Comparison of ENCODE assay signal across 7 mouse cellular contexts in genomic region chr7:83882150-83882632, GRCm38 (mm10). TPM values are rescaled to one million over a fixed set of nuclear protein-coding genes. Genes with fewer than 3 reads are reported as not detected.
DNase-seq lines count a peak whose midpoint lies in the region; ATAC-seq and TF ChIP-seq lines count a peak whose summit lies in the region.

No protein-coding gene starts in this region.

- no peak for ATAC-seq in lung, embryonic 14.5 days (ENCODE audit: insufficient read depth)
- ATAC-seq in limb, embryonic 13.5 days (ENCODE audit: low FRiP score, low read depth) = no peak
- ATAC-seq in neural tube, embryonic 13.5 days (ENCODE audit: low read depth) = no peak
- ATAC-seq in granulocyte monocyte progenitor cell, adult 5-6 weeks (replicated peaks; ENCODE audit: poor library complexity, severe bottlenecking) = no peak

- peak overlapping the region; percentile 92 for H3K9ac ChIP-seq in lung, embryonic 14.5 days
- peak overlapping the region; percentile 92 for H3K9ac ChIP-seq in limb, embryonic 13.5 days
- peak overlapping the region; percentile 96 for H3K9ac ChIP-seq in neural tube, embryonic 13.5 days

- H3K4me1 ChIP-seq in lung, embryonic 14.5 days (ENCODE audit: insufficient read depth) = peaks cover 23% of the 10 kb centered on the region
- peaks cover 63% of the 10 kb centered on the region for H3K4me1 ChIP-seq in limb, embryonic 13.5 days
- peaks cover 65% of the 10 kb centered on the region for H3K4me1 ChIP-seq in neural tube, embryonic 13.5 days (replicated peaks)

- peaks cover 37% of the 10 kb centered on the region for H3K36me3 ChIP-seq in lung, embryonic 14.5 days (ENCODE audit: insufficient read depth)
- H3K36me3 ChIP-seq in limb, embryonic 13.5 days = peaks cover 14% of the 10 kb centered on the region
- peaks cover 12% of the 10 kb centered on the region for H3K36me3 ChIP-seq in neural tube, embryonic 13.5 days

- DNase-seq in lung, embryonic 14.5 days = peak; percentile 13
- DNase-seq in lung, postnatal 10 days = no peak
- peak; percentile 50 for DNase-seq in cerebellum, adult 9-10 months
- peak; percentile 10 for DNase-seq in gastrocnemius, postnatal 14 days

- no peak for TF ChIP-seq CTCF in lung, embryonic 14.5 days (IDR thresholded peaks at IDR 0.05; ENCODE audit: low read depth)

- intact Hi-C loops in gastrocnemius, postnatal 14 days (cut with DNase I; ENCODE audit: low total_unique reads) = no loop called here

- H3K27me3 ChIP-seq in lung, embryonic 14.5 days (ENCODE audit: insufficient read depth, low read length) = no peaks in the 10 kb centered on the region
- no peaks in the 10 kb centered on the region for H3K27me3 ChIP-seq in limb, embryonic 13.5 days
- no peaks in the 10 kb centered on the region for H3K27me3 ChIP-seq in neural tube, embryonic 13.5 days

- WGBS in lung, embryonic 14.5 days = 71% methylated on average over 35 of the region's 35 CpGs
- WGBS in limb, embryonic 13.5 days = 82% methylated on average over 35 of the region's 35 CpGs
- 89% methylated on average over 35 of the region's 35 CpGs for WGBS in neural tube, embryonic 13.5 days

- peak overlapping the region; percentile 99; the same call in 1 of the 2 replicates for H3K27ac ChIP-seq in lung, embryonic 14.5 days (ENCODE audit: low read depth)
- H3K27ac ChIP-seq in limb, embryonic 13.5 days = no peak overlapping the region
- H3K27ac ChIP-seq in neural tube, embryonic 13.5 days (replicated peaks) = peak overlapping the region; percentile 38; the same call in 1 of the 2 replicates

- peak overlapping the region; percentile 95 for H3K4me2 ChIP-seq in lung, embryonic 14.5 days
- H3K4me2 ChIP-seq in limb, embryonic 13.5 days (replicated peaks) = peak overlapping the region; percentile 96
- H3K4me2 ChIP-seq in neural tube, embryonic 13.5 days = peak overlapping the region; percentile 90

- no peaks in the 10 kb centered on the region; the same call in 1 of the 2 replicates for H3K9me3 ChIP-seq in lung, embryonic 14.5 days (ENCODE audit: low read depth, low read length)
- no peaks in the 10 kb centered on the region for H3K9me3 ChIP-seq in limb, embryonic 13.5 days
- H3K9me3 ChIP-seq in neural tube, embryonic 13.5 days = 0 out of 2 replicates have a peak, but pooled peaks cover 3% of the 10 kb centered on the region

- peak overlapping the region; percentile 92 for H3K4me3 ChIP-seq in lung, embryonic 14.5 days (ENCODE audit: low read depth, low read length)
- peak overlapping the region; percentile 68 for H3K4me3 ChIP-seq in limb, embryonic 13.5 days
- peak overlapping the region; percentile 87 for H3K4me3 ChIP-seq in neural tube, embryonic 13.5 days

RNA-seq across cellular contexts. Expression of gene Tlnrd1, which starts 1.9 kb away (rescaled TPM):
- 24.1 and 29.1 TPM in 2 replicates for polyA plus RNA-seq in lung, embryonic 14.5 days (2014; fragmentation: Nextera tagmentation; extraction: Ambion mirVana)
- 1 to 10 TPM; 4.8 to 5.5 TPM for total RNA-seq in gastrocnemius, postnatal 14 days (2021)
- polyA plus RNA-seq in limb, embryonic 13.5 days (2015; fragmentation: Nextera tagmentation; extraction: Ambion mirVana) = 10.0 TPM in 2 replicates
- polyA plus RNA-seq in neural tube, embryonic 13.5 days (2015; fragmentation: Nextera tagmentation; extraction: Ambion mirVana) = 10.1 and 11.2 TPM in 2 replicates
- 4.9 and 5.8 TPM in 2 replicates for total RNA-seq in granulocyte monocyte progenitor cell, adult 5-6 weeks (2014; fragmentation: Nextera tagmentation)
- 5.6 and 6.4 TPM in 2 replicates for total RNA-seq in granulocyte monocyte progenitor cell, adult 5-6 weeks (2017)

RNA-seq across cellular contexts. Expression of gene Mesd, which starts 2.1 kb away (rescaled TPM):
- 111 and 117 TPM in 2 replicates for polyA plus RNA-seq in lung, embryonic 14.5 days (2014; fragmentation: Nextera tagmentation; extraction: Ambion mirVana)
- 10 to 100 TPM; 31.5 to 38.8 TPM for total RNA-seq in gastrocnemius, postnatal 14 days (2021)
- 103 and 113 TPM in 2 replicates for polyA plus RNA-seq in limb, embryonic 13.5 days (2015; fragmentation: Nextera tagmentation; extraction: Ambion mirVana)
- polyA plus RNA-seq in neural tube, embryonic 13.5 days (2015; fragmentation: Nextera tagmentation; extraction: Ambion mirVana) = 71.8 and 90.6 TPM in 2 replicates
- total RNA-seq in granulocyte monocyte progenitor cell, adult 5-6 weeks (2014; fragmentation: Nextera tagmentation) = 22.6 and 29.3 TPM in 2 replicates
- 55.4 and 70.9 TPM in 2 replicates for total RNA-seq in granulocyte monocyte progenitor cell, adult 5-6 weeks (2017)
